Mouse (Mus musculus): Measurements from ENCODE around the gene Dusp28. TPM values are rescaled to one million over a fixed set of nuclear protein-coding genes. Genes with fewer than 3 reads are reported as not detected.

The Dusp28 gene
- 16.0 and 16.2 TPM in 2 replicates for polyA plus RNA-seq (2012; rRNA removed)

GRCm38 (mm10) chr1:92906779-92907631 is at the start of gene Dusp28:
Gene Dusp28 (plus strand): TSS chr1:92906981.

GRCm38 (mm10) chr1:92902786-92903185 is 4.0 kb upstream of the Dusp28 start, which contains the start of gene Ankmy1:
Gene Ankmy1 (minus strand): TSS chr1:92902906.

GRCm38 (mm10) chr1:92910239-92910885 is 3.6 kb downstream of the Dusp28 start, which contains the start of gene Rnpepl1:
Gene Rnpepl1 (plus strand): TSS chr1:92910783.

GRCm38 (mm10) chr1:92934182-92934827 is 27.5 kb downstream of the Dusp28 start, which contains the start of gene Capn10:
Gene Capn10 (plus strand): TSS chr1:92934376.

GRCm38 (mm10) chr1:92950607-92951006 is 43.8 kb downstream of the Dusp28 start, which contains the start of gene Gpr35:
Gene Gpr35 (plus strand): TSS chr1:92950865.

Other genes starting within 250 kb of the Dusp28 start
- 150 and 154 TPM in 2 replicates for gene Gpc1, start 75.3 kb upstream of the Dusp28 start, polyA plus RNA-seq (2012; rRNA removed)
- 0.20 and 0.30 TPM in 2 replicates for gene Ankmy1, start 4.1 kb upstream of the Dusp28 start, polyA plus RNA-seq (2012; rRNA removed)
- gene Rnpepl1, start 3.8 kb downstream of the Dusp28 start, polyA plus RNA-seq (2012; rRNA removed): 43.0 and 44.9 TPM in 2 replicates
- 59.9 and 64.3 TPM in 2 replicates for gene Capn10, start 27.4 kb downstream of the Dusp28 start, polyA plus RNA-seq (2012; rRNA removed)
- 0.26 and 0.31 TPM in 2 replicates for gene Gpr35, start 43.9 kb downstream of the Dusp28 start, polyA plus RNA-seq (2012; rRNA removed)
- not detected in 2 replicates for gene Aqp12, start 99.4 kb downstream of the Dusp28 start, polyA plus RNA-seq (2012; rRNA removed)
- 208 and 228 TPM in 2 replicates for gene Kif1a, start 195.0 kb downstream of the Dusp28 start, polyA plus RNA-seq (2012; rRNA removed)
- gene Agxt, start 228.3 kb downstream of the Dusp28 start, polyA plus RNA-seq (2012; rRNA removed): not detected in 2 replicates